Mouse (Mus musculus) MEL (cell line): Measurements from ENCODE around the gene Hprt.

ENCODE experiments used
- GATA1 ChIP-seq: IDR thresholded peaks from 2 replicates; pipeline ENCODE4 v1.6.1; 2011; ENCODE audit warnings: low read depth, low read length, improper control_type of control experiment
- POLR2A ChIP-seq, 2 experiments: IDR thresholded peaks; 2 replicates each; pipeline ENCODE4 v1.6.1; 2011 to 2012; ENCODE audit warnings: low read length in 2 of 2, mild to moderate bottlenecking in 2 of 2, control low read depth in 1 of 2, improper control_type of control experiment in 1 of 2, low read depth in 1 of 2, moderate library complexity in 1 of 2; ENCODE audit not compliant: control insufficient read depth in 1 of 2, insufficient read depth in 1 of 2, poor library complexity in 1 of 2
- POLR2AphosphoS5 ChIP-seq: IDR thresholded peaks from 2 replicates; pipeline ENCODE4 v1.6.1; 2012; ENCODE audit warnings: low read depth, borderline replicate concordance, mild to moderate bottlenecking, inconsistent platforms, low read length, moderate library complexity, mixed read lengths
- USF1 ChIP-seq: IDR thresholded peaks from 2 replicates; pipeline ENCODE4 v1.6.1; 2014; ENCODE audit warnings: low read depth, mild to moderate bottlenecking, inconsistent platforms, low read length, improper control_type of control experiment, moderate library complexity

DNA sequence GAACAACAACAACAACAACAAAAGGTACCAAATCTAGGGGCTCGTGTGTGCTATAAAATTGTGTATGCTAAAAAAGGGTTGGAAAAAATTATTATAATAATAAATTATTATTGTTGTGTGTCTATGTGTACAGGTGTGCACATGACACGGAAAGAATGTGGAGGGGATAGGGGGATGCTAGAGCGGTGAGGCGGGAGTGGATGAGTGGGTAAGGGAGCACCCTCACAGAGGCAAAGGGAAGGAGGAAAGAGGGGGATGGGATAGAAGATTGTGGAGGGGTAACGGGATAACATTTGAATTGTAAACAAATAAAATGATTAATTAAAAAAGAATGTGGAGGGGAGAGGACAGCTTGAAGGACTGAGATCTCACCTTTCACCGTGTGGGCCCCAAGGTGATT is 52.2 kb downstream of the Hprt start:
- TF ChIP-seq USF1 (no peak), POLR2AphosphoS5 (no peak), GATA1 (no peak), POLR2A (IDR thresholded peaks at IDR 0.05; ENCODE audit: control insufficient read depth in 1 of 2, insufficient read depth in 1 of 2, low read depth in 1 of 2, low read length in 2 of 2, poor library complexity in 1 of 2) (no peak)
